In the genomic region with DNA sequence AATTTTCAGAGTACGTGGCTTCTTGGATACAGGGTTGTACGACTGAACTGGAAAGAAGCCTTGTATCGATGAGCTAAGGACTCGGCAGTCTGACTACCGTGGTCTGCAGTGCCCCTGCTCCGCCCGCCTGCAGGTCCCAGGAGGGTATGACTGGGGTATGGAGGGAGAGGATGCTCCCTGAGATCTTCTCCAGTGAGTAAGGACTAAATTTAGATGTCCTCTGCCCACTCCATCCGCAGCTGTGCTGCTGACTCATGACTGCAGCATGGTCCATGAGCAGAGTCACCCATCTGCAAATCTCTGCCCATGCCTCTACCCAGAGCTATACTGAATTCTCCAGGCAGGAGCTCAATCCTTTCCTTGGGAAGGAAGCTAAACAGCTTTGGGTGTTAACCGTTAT, we compare ENCODE assay signal across 11 mouse cellular contexts. TPM values are rescaled to one million over a fixed set of nuclear protein-coding genes. Genes with fewer than 3 reads are reported as not detected.
DNase-seq lines count a peak whose midpoint lies in the region; ATAC-seq and TF ChIP-seq lines count a peak whose summit lies in the region.
"Had no signal": no experiment of that assay in that cellular context is flagged by ENCODE, and none has a peak within 500 bp of the region (broad histone marks: within the 10 kb centered on the region; RNA-seq: fewer than 3 reads in every experiment).

No protein-coding gene starts in this region.

- no peak; the same call in 1 of the 2 replicates for TF ChIP-seq POLR2A in embryonic fibroblast, embryonic 13.5 days (IDR thresholded peaks at IDR 0.05; ENCODE audit: low read depth, low read length)

- no peaks in the 10 kb centered on the region for H3K27me3 ChIP-seq in heart, embryonic 15.5 days
- H3K27me3 ChIP-seq in midbrain, postnatal 0 days (ENCODE audit: insufficient read depth, low read length): no peaks in the 10 kb centered on the region
- H3K27me3 ChIP-seq: limb, embryonic 12.5 days; stomach, embryonic 15.5 days had no signal

- TF ChIP-seq CTCF in embryonic fibroblast, embryonic 13.5 days (IDR thresholded peaks at IDR 0.05; ENCODE audit: borderline replicate concordance, insufficient read depth, low read length): no peak
- no peak for TF ChIP-seq CTCF in midbrain, postnatal 0 days (IDR thresholded peaks at IDR 0.05)

- H3K4me1 ChIP-seq in embryonic fibroblast, embryonic 13.5 days (ENCODE audit: control insufficient read depth, insufficient read depth, low read length): peaks cover 12% of the 10 kb centered on the region
- peaks cover 34% of the 10 kb centered on the region for H3K4me1 ChIP-seq in heart, embryonic 15.5 days (replicated peaks)
- H3K4me1 ChIP-seq in midbrain, postnatal 0 days (ENCODE audit: insufficient read depth, low read length): no peaks in the 10 kb centered on the region
- H3K4me1 ChIP-seq: limb, embryonic 12.5 days had no signal

- H3K4me2 ChIP-seq in heart, embryonic 15.5 days: peak overlapping the region; percentile 47
- H3K4me2 ChIP-seq in midbrain, postnatal 0 days (ENCODE audit: low read depth, low read length, poor library complexity, severe bottlenecking): no peak overlapping the region
- H3K4me2 ChIP-seq: limb, embryonic 12.5 days; stomach, embryonic 15.5 days had no signal

- H3K4me3 ChIP-seq in embryonic fibroblast, embryonic 13.5 days (ENCODE audit: insufficient read depth, low read length): no peak overlapping the region
- no peak overlapping the region for H3K4me3 ChIP-seq in heart, embryonic 15.5 days
- H3K4me3 ChIP-seq in midbrain, postnatal 0 days (ENCODE audit: low read depth, low read length): no peak overlapping the region
- H3K4me3 ChIP-seq: hindbrain, embryonic 10.5 days; limb, embryonic 12.5 days; stomach, embryonic 15.5 days had no signal

- H3K9me3 ChIP-seq in heart, embryonic 15.5 days (replicated peaks): no peaks in the 10 kb centered on the region
- no peaks in the 10 kb centered on the region for H3K9me3 ChIP-seq in midbrain, postnatal 0 days (ENCODE audit: low read length)
- H3K9me3 ChIP-seq: hindbrain, embryonic 10.5 days; limb, embryonic 12.5 days; stomach, embryonic 15.5 days had no signal

- WGBS in heart, embryonic 15.5 days: 32% methylated on average over 9 of the region's 9 CpGs
- WGBS in midbrain, postnatal 0 days: 78% methylated on average over 9 of the region's 9 CpGs

- H3K36me3 ChIP-seq in heart, embryonic 15.5 days: no peaks in the 10 kb centered on the region
- H3K36me3 ChIP-seq in midbrain, postnatal 0 days (ENCODE audit: insufficient read depth, low read length): no peaks in the 10 kb centered on the region
- H3K36me3 ChIP-seq: hindbrain, embryonic 10.5 days; limb, embryonic 12.5 days; stomach, embryonic 15.5 days had no signal

- H3K27ac ChIP-seq in embryonic fibroblast, embryonic 13.5 days (ENCODE audit: insufficient read depth, low read length): peak overlapping the region; percentile 99
- H3K27ac ChIP-seq in heart, embryonic 15.5 days: peak overlapping the region; percentile 93
- H3K27ac ChIP-seq in midbrain, postnatal 0 days (ENCODE audit: low read depth, low read length): no peak overlapping the region
- H3K27ac ChIP-seq: hindbrain, embryonic 10.5 days; limb, embryonic 12.5 days; stomach, embryonic 15.5 days had no signal

- peak; percentile 78 for ATAC-seq in heart, embryonic 15.5 days (replicated peaks; ENCODE audit: insufficient number of reproducible peaks, insufficient read depth, low FRiP score, low read depth)
- no peak for ATAC-seq in midbrain, postnatal 0 days (ENCODE audit: low FRiP score)

- DNase-seq in layer of hippocampus, adult 18-20 months (ENCODE audit: low spot score in 2 of 2): peak; percentile 45 to 72
- DNase-seq in layer of hippocampus, postnatal 14 days (ENCODE audit: low spot score in 2 of 2): no peak
- peak; percentile 81 to 84 for DNase-seq in right cerebral cortex, adult 2 months (ENCODE audit: low spot score in 2 of 2)
- DNase-seq in urinary bladder, postnatal 10 days (ENCODE audit: low spot score): no peak
- no peak for DNase-seq in midbrain, postnatal 0 days (ENCODE audit: low spot score)
- no peak for DNase-seq in neural tube, embryonic 10.5 days (ENCODE audit: extremely low spot score, low spot score)

- H3K9ac ChIP-seq in heart, embryonic 15.5 days: peak overlapping the region; percentile 27
- H3K9ac ChIP-seq in midbrain, postnatal 0 days (replicated peaks; ENCODE audit: low read length, poor library complexity, severe bottlenecking): no peak overlapping the region
- H3K9ac ChIP-seq: limb, embryonic 12.5 days; stomach, embryonic 15.5 days had no signal

RNA-seq across cellular contexts. Expression of a gene that starts 46.3 kb away (rescaled TPM):
- total RNA-seq in layer of hippocampus, adult 18-20 months (2021): 10 to 100 TPM; 70.0 to 73.0 TPM
- 10 to 100 TPM; 67.8 to 74.7 TPM for total RNA-seq in layer of hippocampus, postnatal 14 days (2021)
- polyA plus RNA-seq in embryonic fibroblast, embryonic 13.5 days (2011; ENCODE audit: insufficient read length, low read depth, missing spikeins): 20.3 and 21.1 TPM in 2 replicates
- polyA plus RNA-seq in heart, embryonic 15.5 days (2015; fragmentation: Nextera tagmentation; extraction: Ambion mirVana): 25.4 and 26.0 TPM in 2 replicates
- total RNA-seq in midbrain, postnatal 0 days (2014; rRNA removed): 37.7 and 43.8 TPM in 2 replicates
- polyA plus RNA-seq in midbrain, postnatal 0 days (2015; fragmentation: Nextera tagmentation; extraction: Ambion mirVana): 9.1 and 11.3 TPM in 2 replicates

RNA-seq across cellular contexts. Expression of a gene that starts 52.9 kb away (rescaled TPM):
- total RNA-seq in layer of hippocampus, adult 18-20 months (2021): 1 to 10 TPM; 1.1 to 2.2 TPM
- 1 to 10 TPM; 2.1 to 2.4 TPM for total RNA-seq in layer of hippocampus, postnatal 14 days (2021)
- polyA plus RNA-seq in embryonic fibroblast, embryonic 13.5 days (2011; ENCODE audit: insufficient read length, low read depth, missing spikeins): 12.0 and 19.0 TPM in 2 replicates
- polyA plus RNA-seq in heart, embryonic 15.5 days (2015; fragmentation: Nextera tagmentation; extraction: Ambion mirVana): 42.8 and 48.2 TPM in 2 replicates
- total RNA-seq in midbrain, postnatal 0 days (2014; rRNA removed): 3.1 and 3.5 TPM in 2 replicates
- 3.8 and 5.3 TPM in 2 replicates for polyA plus RNA-seq in midbrain, postnatal 0 days (2015; fragmentation: Nextera tagmentation; extraction: Ambion mirVana)

Comparison
In these comparisons a context has a peak if more than half of its experiments do, and no peak if none do; other contexts are left out.
1. DNase-seq: peak in layer of hippocampus, adult 18-20 months (2 of 2) and right cerebral cortex, adult 2 months (2 of 2); none in layer of hippocampus, postnatal 14 days (0 of 2), urinary bladder, postnatal 10 days (single experiment), midbrain, postnatal 0 days (single experiment) and neural tube, embryonic 10.5 days (single experiment).